Mouse (Mus musculus) hindlimb bud, embryonic 11.5 days (tissue): Measurements from ENCODE around the gene Agtpbp1.
"Not testable (repeated sequence)": the region's sequence is repeated elsewhere in the genome, so short reads cannot be mapped to it uniquely, and the experiment has no call there.

Experiments
- DNase-seq: peaks from one replicate; pipeline ENCODE4 v3.0.0-alpha.2; 2012; ENCODE audit warnings: low read depth, low spot score; ENCODE audit errors: extremely low spot score

Agtpbp1 gene

DNA sequence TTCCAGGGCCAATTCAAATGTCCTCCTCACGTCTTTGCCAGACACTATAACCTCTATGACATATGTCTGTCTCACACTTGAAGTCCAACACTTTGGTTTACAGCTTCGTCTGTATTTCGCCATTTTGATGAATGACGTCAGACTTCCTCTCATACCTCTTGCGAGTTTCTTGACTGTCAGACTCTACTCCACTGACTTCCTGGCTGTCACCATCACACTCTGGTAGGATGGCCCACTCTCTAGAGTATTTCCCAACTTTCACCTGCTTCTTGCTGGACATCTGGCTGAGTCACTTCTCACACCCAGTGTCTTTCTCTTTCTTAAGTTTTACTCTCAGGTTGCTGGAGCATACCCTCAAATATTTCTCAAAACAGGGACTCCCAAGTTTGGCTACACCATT is 98.8 kb downstream of the Agtpbp1 start:
- DNase-seq: no peak

DNA sequence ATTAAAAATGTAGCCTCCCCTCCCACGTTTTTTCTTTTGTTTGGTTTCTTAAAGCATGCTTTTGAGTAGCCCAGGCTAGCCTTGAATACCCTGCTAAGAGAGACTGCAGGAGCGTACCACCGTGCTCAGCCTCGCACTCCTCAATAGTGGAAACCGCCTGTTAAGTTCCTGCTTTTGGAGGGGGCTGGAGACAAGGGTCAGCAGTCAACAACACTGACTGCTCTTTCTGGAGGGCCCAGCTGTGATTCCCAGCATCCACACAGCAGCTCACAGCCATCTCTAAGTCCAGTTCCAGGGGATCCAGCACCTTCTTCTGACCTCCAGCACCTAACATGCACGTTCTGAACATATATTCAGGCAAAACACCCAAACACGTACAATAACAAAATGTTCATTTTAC is 99.6 kb downstream of the Agtpbp1 start:
- DNase-seq: no peak

DNA sequence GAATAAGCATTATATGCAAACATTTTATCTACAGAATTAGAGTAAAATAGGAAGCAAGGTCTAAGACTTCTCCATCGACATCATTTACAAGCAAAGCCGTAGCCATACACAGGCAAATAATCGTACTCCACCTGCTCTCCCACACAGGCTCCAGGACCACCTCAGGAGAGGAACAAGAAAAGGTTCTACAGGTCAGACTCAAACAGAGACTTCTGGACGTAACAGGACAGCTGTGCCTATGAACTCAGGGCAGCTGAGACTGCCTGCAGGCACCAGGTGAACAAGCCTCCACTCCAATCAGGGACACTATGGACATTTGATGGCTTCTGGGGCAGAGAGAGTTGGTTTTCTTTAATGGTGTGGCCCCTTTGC is 103.6 kb downstream of the Agtpbp1 start:
- DNase-seq: no peak

DNA sequence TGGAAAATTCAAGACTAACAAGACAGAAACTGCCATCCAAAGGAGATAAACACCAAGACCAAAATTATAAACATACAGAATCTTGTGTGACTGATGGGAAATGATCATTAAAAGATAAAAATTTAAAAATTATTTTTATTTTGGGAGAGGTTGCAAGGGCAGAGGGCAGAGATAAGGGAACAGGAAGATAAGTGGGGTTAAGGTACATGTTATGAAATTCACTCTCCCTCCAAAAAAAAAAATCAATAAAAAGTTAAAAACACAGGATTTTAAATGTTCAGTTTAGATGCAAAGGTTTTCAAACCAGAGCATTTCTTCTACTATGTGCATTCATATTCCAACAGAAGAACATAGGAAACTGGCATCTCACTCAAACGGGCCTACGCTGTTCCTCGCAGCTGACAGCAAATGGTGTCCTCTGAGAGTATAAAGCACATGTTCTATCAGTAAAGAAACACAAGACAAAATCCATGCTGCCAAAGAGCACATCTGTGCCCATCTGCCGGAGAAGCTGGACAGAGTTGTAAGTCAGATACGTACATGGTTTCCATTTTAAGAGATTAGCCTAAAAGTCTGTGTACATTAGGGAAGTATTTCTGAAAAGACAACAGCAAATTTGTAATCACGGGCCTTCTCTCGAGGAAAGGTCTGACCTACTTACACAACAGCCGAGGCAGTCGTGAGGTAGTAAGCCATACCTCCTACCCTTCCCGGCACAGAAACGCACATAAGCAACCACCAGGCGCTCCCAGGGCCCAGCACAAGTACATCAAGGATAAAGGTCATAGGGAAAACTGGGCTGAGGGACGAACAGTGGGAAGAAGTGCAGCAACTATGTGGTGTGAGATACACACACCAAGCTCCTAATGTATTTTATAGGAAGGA is 104.2 kb downstream of the Agtpbp1 start:
- no peak for DNase-seq

DNA sequence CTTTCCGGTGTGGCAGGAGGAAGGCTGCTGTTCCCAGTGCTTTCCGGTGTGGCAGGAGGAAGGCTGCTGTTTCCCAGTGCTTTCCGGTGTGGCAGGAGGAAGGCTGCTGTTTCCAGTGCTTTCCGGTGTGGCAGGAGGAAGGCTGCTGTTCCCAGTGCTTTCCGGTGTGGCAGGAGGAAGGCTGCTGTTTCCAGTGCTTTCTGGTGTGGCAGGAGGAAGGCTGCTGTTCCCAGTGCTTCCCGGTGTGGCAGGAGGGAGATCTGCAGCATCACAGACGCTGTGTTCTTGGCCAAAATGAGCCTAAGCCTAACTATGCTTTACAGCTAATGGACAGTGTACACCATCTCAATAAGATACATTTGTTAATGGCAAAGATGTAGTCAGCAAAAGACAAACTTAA is 107.1 kb downstream of the Agtpbp1 start:
- not testable (repeated sequence) for DNase-seq

DNA sequence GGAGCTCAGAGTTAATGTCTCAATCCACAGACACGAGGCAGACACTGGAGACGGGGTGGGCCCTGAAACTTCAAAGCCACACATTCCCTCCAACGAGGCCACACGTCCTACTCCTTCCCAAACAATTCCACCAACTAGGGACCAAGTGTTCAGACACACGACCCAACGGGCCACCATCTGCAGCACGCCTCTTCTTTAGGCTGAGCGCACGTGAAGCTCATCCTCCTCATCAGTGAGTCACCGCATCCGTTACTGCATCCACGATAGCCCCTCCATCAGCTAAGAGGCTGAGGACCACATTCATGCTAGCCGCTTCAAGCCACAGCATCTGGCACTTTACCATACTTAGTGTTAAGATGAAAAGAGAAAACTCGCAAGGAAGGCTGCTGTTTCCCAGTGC is 107.6 kb downstream of the Agtpbp1 start:
- no peak for DNase-seq

DNA sequence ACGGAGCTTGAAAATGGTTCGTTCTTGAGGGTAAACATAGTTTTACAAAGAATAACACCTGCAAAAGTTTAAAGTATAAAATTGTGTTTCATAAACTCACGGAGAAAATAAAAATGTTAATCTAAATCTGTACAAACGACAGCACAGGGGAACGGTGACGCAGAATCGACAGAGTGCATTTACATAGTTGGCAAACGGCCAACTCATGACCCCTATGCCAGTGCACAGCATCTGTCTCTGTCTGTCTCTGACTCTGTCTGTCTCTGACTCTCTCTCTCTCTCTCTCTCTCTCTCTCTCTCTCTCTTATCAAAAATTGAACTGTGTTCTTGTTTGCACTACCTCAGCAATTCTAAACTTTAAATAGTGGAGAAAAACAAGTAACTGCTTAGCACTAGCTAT is 110.1 kb downstream of the Agtpbp1 start:
- no peak for DNase-seq

DNA sequence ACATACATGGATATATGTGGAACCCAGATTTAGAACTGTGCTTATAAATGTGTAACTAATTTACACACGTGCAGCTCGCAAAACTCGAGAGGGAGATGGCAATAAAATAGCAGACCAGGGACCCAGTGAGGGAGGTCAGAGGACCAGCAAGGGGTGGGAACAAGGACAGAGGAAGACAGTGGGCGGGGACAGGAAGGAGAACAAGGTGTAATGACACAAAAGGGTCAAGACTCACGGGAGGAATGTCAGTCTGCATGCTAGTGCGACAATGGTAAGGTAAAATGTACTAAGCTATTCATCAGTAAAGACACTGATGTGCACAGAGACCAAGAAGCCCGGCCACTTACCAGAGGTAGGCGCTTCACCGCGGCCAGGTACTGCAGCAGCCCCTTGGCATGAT is 111.7 kb downstream of the Agtpbp1 start:
- DNase-seq: no peak

DNA sequence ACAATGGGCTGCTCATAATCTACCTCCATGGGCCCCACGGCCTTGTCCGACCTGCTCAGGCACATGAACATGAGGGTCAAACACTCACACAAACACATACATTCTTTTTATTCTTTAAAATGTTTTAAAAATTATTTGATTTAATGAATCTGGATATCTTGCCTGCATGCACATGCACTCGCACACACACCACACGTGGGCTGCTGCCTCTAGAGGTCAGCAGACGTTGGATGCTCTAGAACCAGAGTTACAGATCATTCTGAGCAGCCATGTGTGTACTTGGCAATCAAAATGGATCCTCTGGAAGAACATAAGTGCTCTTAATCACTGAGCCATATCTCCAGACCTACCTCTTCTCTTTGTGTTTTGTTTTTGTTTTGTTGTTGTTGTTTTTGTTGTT is 112.8 kb downstream of the Agtpbp1 start:
- DNase-seq: no peak

DNA sequence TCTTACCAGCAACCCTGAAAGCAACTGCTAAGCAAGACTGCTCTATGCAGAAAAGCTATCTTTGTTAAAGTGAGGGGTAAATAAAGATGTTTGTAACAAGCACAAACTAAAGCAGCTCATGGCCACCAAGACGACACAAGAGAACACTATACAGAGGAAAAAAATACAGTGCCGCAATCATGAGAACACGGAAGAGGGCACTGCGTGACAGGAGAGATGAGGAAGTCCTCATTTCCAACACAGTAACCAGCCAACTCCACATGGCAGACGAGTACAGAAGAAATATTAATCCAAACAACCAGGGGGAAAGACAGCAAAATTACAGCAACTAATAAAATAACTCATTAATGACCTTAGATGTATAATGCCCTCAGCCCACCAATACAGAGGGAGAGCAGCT is 115.3 kb downstream of the Agtpbp1 start:
- no peak for DNase-seq

DNA sequence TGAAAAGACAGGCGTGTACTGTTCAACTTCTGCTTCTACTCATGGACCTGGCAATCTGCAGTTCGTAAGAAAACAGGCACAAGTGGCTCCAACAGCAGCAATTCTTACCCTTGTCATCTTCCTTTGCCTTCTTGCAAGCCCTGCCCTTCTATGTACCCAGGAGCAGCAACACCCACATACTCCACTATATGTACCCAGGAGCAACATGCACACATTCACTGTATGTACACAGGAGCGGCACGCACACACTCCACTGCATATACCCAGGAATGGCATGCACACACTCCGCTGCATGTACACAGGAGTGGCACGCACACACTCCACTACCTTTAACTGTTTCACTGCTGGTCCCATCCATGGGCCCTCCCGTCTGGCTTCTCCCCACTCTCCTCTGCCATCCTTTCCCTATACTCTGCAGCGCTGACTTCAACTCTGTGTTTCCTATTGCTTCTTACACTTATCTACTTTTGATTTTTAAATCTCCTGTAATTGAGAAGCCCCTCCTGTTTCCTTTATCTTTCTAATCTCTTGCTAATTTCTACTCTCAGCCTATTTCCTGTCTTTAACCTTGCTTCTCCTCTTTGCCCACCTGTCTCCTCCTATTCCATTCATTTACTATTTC is 116.7 kb downstream of the Agtpbp1 start:
- no peak for DNase-seq

DNA sequence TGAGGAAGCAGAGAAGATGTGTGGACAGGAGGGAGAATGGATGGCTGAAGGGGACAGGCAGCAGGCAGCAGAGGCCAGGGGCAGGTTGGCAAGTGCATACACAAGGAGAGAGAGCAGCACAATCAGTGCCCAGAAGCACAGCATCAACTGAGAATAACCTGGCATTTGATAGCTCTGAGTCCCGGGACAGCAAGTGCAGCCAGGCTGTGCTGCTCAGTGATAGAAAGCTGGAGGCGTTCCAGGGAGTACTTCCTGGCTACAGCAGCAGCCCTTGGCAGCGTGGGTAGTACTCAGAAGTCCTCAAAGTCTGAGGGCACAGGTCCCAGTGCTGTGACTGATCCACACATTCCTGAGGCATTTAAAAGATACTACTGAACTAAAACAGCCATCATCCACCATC is 117.4 kb downstream of the Agtpbp1 start:
- no peak for DNase-seq

DNA sequence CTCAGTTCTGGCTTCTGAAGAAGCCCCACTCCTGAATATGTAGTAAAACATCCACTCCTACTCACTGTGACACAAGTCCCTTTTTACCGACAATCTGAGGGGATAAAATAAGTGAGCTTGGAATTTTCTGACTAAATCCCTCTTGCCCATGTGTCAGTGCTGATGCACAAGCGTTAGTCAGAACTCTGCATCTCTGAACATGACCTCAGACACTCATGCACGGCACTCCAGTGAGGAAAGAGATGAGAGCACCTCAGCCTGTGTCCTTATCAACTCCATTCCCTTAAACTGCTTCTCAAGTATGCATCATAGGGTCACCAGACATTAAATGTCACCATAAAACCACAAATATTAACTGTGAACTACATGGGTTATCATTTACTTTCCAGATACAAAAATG is 124.1 kb downstream of the Agtpbp1 start:
- no peak for DNase-seq

DNA sequence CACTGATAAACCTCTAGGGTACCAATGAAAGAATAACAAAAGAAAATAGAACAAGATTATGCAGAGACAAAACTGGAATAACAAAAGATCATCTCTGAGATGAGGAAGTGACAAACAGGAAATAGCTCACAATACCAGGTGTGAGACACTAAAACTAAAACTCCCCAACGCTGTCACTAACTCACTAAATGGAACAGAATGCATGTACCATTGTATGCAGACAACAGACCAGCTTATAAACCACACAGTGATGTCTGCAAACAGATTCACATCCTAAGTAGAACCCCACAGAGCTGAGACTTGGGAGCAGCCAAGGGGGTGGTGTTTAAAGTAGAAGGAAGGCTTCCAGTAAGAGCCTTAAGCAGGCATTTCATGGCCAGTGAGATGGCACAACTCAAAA is 128.8 kb downstream of the Agtpbp1 start:
- DNase-seq: no peak

DNA sequence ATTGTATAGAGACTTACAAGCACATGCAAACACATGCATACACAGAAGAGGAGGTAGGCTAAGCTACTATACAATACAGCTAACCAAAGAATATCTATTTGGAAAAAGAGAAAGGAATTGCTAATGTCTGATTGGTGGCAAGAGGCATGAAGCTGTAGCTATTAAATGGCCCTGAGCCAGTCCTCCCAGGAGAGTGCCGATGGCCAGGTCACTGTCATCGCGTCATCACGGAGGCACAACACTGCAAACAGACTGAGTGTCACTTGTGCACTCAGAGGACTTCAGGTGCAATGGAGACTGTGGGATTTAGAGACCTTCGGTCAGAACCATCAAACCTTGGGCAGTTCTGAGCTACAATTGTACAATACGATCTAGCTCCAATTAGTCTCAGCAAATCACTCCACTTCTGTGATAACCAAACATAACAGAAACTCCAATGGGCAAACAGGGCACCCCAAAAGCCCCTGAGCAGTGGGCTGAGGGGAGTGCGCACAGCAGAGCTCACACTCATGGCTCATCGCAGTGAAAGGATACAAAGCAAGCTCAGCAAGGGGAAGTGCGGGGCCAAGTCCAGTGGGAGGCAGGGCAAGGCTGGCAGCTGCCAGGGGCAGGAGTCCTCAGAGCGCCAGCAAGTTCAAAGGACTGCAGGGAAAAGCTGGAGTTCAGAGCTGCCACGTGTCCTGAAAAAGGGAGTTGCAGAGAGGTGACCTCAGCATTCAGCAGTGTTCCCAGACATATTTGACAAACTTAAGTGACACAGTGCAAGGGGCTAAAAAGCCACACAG is 130.8 kb downstream of the Agtpbp1 start:
- DNase-seq: no peak

DNA sequence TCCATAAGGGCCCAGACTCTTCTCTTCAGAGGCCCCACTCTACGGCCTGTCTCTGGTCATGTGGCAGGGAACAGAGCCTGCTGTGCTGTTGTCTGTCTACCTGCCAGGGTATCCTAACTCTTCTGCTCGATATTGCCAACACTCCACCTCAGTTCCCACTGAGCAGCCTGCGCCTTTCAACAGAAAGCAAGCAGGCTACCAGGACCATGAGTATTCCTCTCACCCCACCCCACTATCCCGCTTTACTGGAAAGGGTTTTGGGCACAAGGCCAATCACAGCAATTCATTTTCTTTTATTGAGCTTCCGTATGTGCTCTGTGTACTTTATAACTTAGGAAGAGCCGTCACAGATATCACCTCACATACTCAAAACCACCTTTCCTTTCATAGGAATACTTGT is 131.4 kb downstream of the Agtpbp1 start:
- no peak for DNase-seq

DNA sequence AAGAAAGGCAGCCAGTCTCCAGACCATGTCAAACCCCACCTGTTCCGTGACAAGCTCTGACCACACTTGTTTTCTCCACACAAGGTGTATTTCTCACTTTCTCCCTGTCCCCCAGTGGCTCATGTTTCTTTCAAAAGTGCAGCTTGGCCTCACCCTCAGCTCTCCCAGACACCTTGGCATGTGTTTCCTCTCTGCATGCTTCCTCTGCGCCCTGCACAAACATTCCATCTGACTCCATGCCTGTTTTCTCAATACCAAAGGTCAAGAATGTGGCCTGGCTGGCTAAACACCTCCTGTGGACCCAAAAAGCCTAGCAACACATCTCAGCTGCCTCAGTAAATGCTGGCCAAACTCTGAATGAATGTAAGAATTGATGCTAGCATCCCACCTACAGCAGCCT is 132.0 kb downstream of the Agtpbp1 start:
- peak; percentile 33 for DNase-seq

DNA sequence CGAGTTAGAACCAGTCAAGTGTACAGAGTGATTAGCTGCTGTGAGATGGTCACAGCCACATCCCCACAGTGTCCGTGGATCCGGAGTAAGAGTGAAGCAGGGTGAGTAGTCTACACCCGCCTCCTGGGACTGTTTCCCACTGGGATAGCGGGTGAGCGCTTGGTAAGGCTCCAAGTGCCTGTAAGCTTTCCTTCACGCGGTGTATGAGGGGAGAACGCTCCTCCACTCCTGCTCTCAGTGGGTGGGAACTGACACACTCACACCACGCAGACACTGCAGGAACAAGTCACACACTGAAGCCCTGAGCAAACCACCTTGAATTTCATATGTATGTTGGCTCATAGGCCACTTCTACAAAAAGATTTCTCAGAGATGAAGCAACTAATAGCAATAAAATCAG is 134.2 kb downstream of the Agtpbp1 start:
- DNase-seq: no peak

DNA sequence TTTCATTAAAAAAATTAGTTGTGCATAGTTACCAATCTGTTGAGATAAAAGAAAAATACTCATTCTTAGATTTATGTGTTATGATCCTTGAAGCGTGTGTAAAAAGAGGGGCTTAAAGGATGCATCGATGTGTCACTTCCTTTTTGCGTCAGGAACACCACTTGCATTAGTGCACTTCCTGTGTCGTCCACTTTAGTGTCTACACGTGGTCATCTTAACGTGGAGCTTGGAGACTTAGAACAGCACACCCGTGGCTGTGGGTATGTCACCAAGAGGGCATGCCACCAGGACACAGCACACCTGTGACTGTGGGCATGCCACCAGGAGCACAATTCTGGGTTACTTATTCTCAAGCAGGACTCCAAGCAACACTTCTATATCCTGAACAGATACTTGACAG is 137.9 kb downstream of the Agtpbp1 start:
- no peak for DNase-seq

DNA sequence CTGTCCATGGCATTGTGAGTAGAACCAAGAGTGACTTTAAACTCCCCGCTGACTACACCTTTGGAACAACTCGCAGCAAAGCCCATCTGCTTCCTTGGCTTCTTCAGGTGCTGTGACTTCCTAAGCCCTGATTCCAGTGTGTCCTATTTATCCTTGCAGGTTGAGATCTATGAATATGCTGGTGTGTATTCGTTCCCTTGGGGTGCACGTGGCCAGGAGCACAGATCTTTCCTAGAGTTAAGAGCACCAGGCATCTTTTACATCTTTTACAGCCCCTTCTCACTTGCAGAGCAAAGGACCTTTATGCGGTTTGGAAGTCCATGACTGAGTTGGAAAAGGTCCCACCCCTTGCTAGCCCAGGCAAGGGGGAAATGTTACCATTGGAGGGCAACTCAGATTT is 139.8 kb downstream of the Agtpbp1 start:
- no peak for DNase-seq

DNA sequence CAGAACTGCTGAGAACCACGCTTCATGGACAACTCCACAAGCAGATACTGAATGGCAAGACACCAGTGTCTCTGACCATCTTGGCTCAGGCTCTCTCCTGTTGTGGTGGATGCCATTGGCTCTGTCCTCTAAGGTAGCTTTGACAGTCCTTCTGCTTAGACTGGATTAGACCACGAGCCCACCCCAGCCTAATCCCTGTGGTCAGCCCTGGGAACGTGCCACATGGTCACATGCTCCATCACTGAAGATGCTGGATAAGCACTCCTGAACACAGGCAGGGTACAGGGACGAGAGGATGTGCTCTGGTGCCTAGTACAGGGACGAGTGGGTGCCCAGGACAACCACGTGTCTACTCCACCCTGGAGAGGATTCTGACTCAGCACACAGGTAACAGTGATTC is 140.7 kb downstream of the Agtpbp1 start:
- DNase-seq: no peak

DNA sequence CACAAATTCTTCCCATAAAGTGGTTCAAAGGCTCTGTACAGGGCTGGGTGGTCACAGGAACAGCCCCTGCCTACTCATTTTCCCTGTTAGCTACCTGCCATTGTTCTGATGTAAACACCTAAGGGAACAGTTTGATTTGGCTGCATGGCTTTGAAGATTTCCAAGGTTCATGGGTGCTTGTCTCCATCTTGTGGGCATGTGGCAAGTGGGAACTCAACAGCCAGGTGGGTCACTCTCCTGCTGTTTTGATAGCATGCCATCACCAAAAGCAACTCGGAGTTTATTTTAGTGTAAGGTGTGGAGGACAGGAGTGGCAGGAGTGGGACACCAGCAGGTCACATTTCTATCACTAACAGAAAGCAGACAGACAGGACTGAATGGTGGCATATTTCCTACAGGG is 145.3 kb downstream of the Agtpbp1 start:
- DNase-seq: no peak
